Comparison of ENCODE assay signal across 21 mouse cellular contexts in genomic region chr13:6431821-6432220, GRCm38 (mm10).
DNase-seq lines count a peak whose midpoint lies in the region; ATAC-seq lines count a peak whose summit lies in the region.
"Had no signal": no experiment of that assay in that cellular context is flagged by ENCODE, and none has a peak within 500 bp of the region (broad histone marks: within the 10 kb centered on the region; RNA-seq: fewer than 3 reads in every experiment).

No protein-coding gene starts in this region.

- DNase-seq in frontal cortex, postnatal 10 days (ENCODE audit: low spot score in 2 of 2): no peak
- DNase-seq in right cerebral cortex, adult 18-20 months: peak; percentile 25
- DNase-seq in right cerebral cortex, postnatal 10 days (ENCODE audit: low spot score in 2 of 2): no peak
- DNase-seq in NIH3T3 (ENCODE audit: low read depth): peak; percentile 35
- no peak for DNase-seq in embryo, embryonic 10.5 days (ENCODE audit: low spot score)
- DNase-seq: adrenal gland, adult 2 months; adrenal gland, postnatal 25 days; cerebellum, adult 2 months; cerebellum, postnatal 10 days; embryo, embryonic 11 days; forebrain, postnatal 0 days; gastrocnemius, postnatal 36 days; heart, adult 11 months; heart, postnatal 10 days; heart, postnatal 4 days had no signal

- WGBS in hindbrain, embryonic 12.5 days: 71% methylated on average over 4 of the region's 4 CpGs

- no peak overlapping the region for H3K4me3 ChIP-seq in hindbrain, embryonic 12.5 days
- H3K4me3 ChIP-seq: embryonic facial prominence, embryonic 12.5 days; forebrain, embryonic 13.5 days had no signal

- H3K36me3 ChIP-seq in hindbrain, embryonic 12.5 days: no peaks in the 10 kb centered on the region
- H3K36me3 ChIP-seq: embryonic facial prominence, embryonic 12.5 days had no signal

- no peaks in the 10 kb centered on the region for H3K9me3 ChIP-seq in hindbrain, embryonic 12.5 days (replicated peaks)
- H3K9me3 ChIP-seq: embryonic facial prominence, embryonic 12.5 days; forebrain, embryonic 13.5 days had no signal

- H3K9ac ChIP-seq in hindbrain, embryonic 12.5 days: no peak overlapping the region
- H3K9ac ChIP-seq: embryonic facial prominence, embryonic 12.5 days; forebrain, embryonic 13.5 days; forebrain, postnatal 0 days; hindbrain, embryonic 14.5 days had no signal

- peak; percentile 60 for ATAC-seq in frontal cortex, adult (ENCODE audit: low TSS enrichment)
- no peak for ATAC-seq in hindbrain, embryonic 12.5 days (ENCODE audit: low FRiP score)
- ATAC-seq: forebrain, embryonic 13.5 days had no signal

- H3K27me3 ChIP-seq in hindbrain, embryonic 12.5 days: no peaks in the 10 kb centered on the region
- H3K27me3 ChIP-seq: CH12.LX; embryonic facial prominence, embryonic 12.5 days; forebrain, embryonic 13.5 days had no signal

- H3K27ac ChIP-seq in hindbrain, embryonic 12.5 days: no peak overlapping the region
- H3K27ac ChIP-seq: embryonic facial prominence, embryonic 12.5 days; forebrain, embryonic 13.5 days; hindbrain, embryonic 14.5 days had no signal

- no peaks in the 10 kb centered on the region for H3K4me1 ChIP-seq in hindbrain, embryonic 12.5 days
- H3K4me1 ChIP-seq: embryonic facial prominence, embryonic 12.5 days; forebrain, embryonic 13.5 days had no signal

- H3K4me2 ChIP-seq in hindbrain, embryonic 12.5 days (replicated peaks): no peak overlapping the region
- H3K4me2 ChIP-seq: embryonic facial prominence, embryonic 12.5 days; forebrain, embryonic 13.5 days; hindbrain, embryonic 14.5 days had no signal

Comparison
In these comparisons a context has a peak if more than half of its experiments do, and no peak if none do; other contexts are left out.
1. DNase-seq: peak in right cerebral cortex, adult 18-20 months (single experiment) and NIH3T3 (single experiment); none in frontal cortex, postnatal 10 days (0 of 2), right cerebral cortex, postnatal 10 days (0 of 2) and embryo, embryonic 10.5 days (single experiment).